Comparison of ENCODE assay signal across 35 mouse cellular contexts in the genomic region with DNA sequence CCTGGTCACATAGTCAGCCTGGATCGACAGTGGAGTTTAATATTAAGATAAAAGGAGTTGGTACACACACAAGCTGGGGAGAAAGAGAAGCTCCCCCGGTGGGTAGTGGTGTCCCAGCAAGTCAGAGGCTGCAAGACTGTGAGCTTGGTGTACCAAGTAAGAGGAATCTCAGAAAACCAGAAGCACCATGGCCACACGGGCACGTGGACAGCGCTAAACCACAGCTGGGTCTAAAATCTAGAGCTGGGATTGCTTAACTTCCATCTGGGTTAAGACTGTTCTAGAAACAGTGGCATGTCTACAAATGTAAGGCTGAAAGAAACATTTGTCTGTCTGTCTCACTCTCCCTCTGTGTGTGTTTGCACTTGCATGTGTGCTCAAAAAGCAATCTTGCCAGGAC. TPM values are rescaled to one million over a fixed set of nuclear protein-coding genes. Genes with fewer than 3 reads are reported as not detected.
DNase-seq lines count a peak whose midpoint lies in the region; ATAC-seq lines count a peak whose summit lies in the region.
"Had no signal": no experiment of that assay in that cellular context is flagged by ENCODE, and none has a peak within 500 bp of the region (broad histone marks: within the 10 kb centered on the region; RNA-seq: fewer than 3 reads in every experiment).

No protein-coding gene starts in this region.

- H3K4me1 ChIP-seq in heart, embryonic 11.5 days (ENCODE audit: control insufficient read depth, insufficient read depth, low read length): peaks cover 58% of the 10 kb centered on the region
- peaks cover 67% of the 10 kb centered on the region for H3K4me1 ChIP-seq in hindbrain, embryonic 12.5 days
- peaks cover 14% of the 10 kb centered on the region for H3K4me1 ChIP-seq in hindbrain, embryonic 16.5 days (ENCODE audit: control insufficient read depth, insufficient read depth, low read depth, low read length)
- peaks cover 91% of the 10 kb centered on the region for H3K4me1 ChIP-seq in midbrain, embryonic 10.5 days
- peaks cover 25% of the 10 kb centered on the region for H3K4me1 ChIP-seq in midbrain, embryonic 15.5 days

- H3K36me3 ChIP-seq in heart, embryonic 11.5 days (ENCODE audit: control insufficient read depth, insufficient read depth, low read length): no peaks in the 10 kb centered on the region
- no peaks in the 10 kb centered on the region for H3K36me3 ChIP-seq in hindbrain, embryonic 12.5 days
- H3K36me3 ChIP-seq in hindbrain, embryonic 16.5 days (ENCODE audit: control insufficient read depth, insufficient read depth, low read length): no peaks in the 10 kb centered on the region
- no peaks in the 10 kb centered on the region for H3K36me3 ChIP-seq in midbrain, embryonic 10.5 days
- H3K36me3 ChIP-seq in midbrain, embryonic 15.5 days (replicated peaks): no peaks in the 10 kb centered on the region
- H3K36me3 ChIP-seq: embryonic facial prominence, embryonic 10.5 days; embryonic facial prominence, embryonic 13.5 days; forebrain, embryonic 12.5 days; forebrain, embryonic 15.5 days; heart, embryonic 12.5 days; intestine, embryonic 15.5 days had no signal

- no peaks in the 10 kb centered on the region for H3K27me3 ChIP-seq in heart, embryonic 11.5 days (ENCODE audit: control insufficient read depth, insufficient read depth, low read length)
- no peaks in the 10 kb centered on the region for H3K27me3 ChIP-seq in hindbrain, embryonic 12.5 days
- H3K27me3 ChIP-seq in hindbrain, embryonic 16.5 days (replicated peaks; ENCODE audit: control insufficient read depth, insufficient read depth, low read length): no peaks in the 10 kb centered on the region
- peaks cover 13% of the 10 kb centered on the region for H3K27me3 ChIP-seq in midbrain, embryonic 10.5 days (ENCODE audit: low read depth, poor library complexity, severe bottlenecking)
- no peaks in the 10 kb centered on the region for H3K27me3 ChIP-seq in midbrain, embryonic 15.5 days (replicated peaks)
- H3K27me3 ChIP-seq: forebrain, embryonic 12.5 days; forebrain, embryonic 15.5 days; heart, embryonic 12.5 days; intestine, embryonic 15.5 days had no signal

- H3K9me3 ChIP-seq in heart, embryonic 11.5 days (replicated peaks; ENCODE audit: control insufficient read depth, low read length): no peaks in the 10 kb centered on the region
- no peaks in the 10 kb centered on the region for H3K9me3 ChIP-seq in hindbrain, embryonic 12.5 days (replicated peaks)
- no peaks in the 10 kb centered on the region for H3K9me3 ChIP-seq in hindbrain, embryonic 16.5 days (ENCODE audit: control insufficient read depth, low read length)
- H3K9me3 ChIP-seq in midbrain, embryonic 10.5 days (replicated peaks): no peaks in the 10 kb centered on the region
- H3K9me3 ChIP-seq in midbrain, embryonic 15.5 days: no peaks in the 10 kb centered on the region
- H3K9me3 ChIP-seq: embryonic facial prominence, embryonic 10.5 days; embryonic facial prominence, embryonic 13.5 days; forebrain, embryonic 12.5 days; forebrain, embryonic 15.5 days; heart, embryonic 12.5 days; intestine, embryonic 15.5 days had no signal

- peak overlapping the region; percentile 46; the same call in 1 of the 2 replicates for H3K27ac ChIP-seq in heart, embryonic 11.5 days (ENCODE audit: low read depth, low read length)
- 0 out of 2 replicates have a peak overlapping the region, but pooled peaks have one; percentile 79 for H3K27ac ChIP-seq in hindbrain, embryonic 12.5 days
- H3K27ac ChIP-seq in hindbrain, embryonic 16.5 days (ENCODE audit: low read depth, low read length): no peak overlapping the region
- peak overlapping the region; percentile 82; the same call in 1 of the 2 replicates for H3K27ac ChIP-seq in midbrain, embryonic 10.5 days (replicated peaks)
- H3K27ac ChIP-seq in midbrain, embryonic 15.5 days: no peak overlapping the region
- H3K27ac ChIP-seq: embryonic facial prominence, embryonic 13.5 days; forebrain, embryonic 12.5 days; forebrain, embryonic 15.5 days; heart, adult 2 months; intestine, embryonic 15.5 days had no signal

- no peak for DNase-seq in heart, postnatal 10 days
- no peak for DNase-seq in midbrain, embryonic 10.5 days (ENCODE audit: low spot score)
- no peak for DNase-seq in urinary bladder, postnatal 14 days (ENCODE audit: low spot score)
- DNase-seq: adrenal gland, adult 2 months; adrenal gland, postnatal 14 days; cerebellum, adult 11 months; cerebellum, adult 2 months; cerebellum, adult 9-11 months; cerebellum, postnatal 25 days; embryo, embryonic 11 days; gastrocnemius, postnatal 25 days; heart, adult 2 months; heart, postnatal 4 days; kidney, adult 11 months; kidney, adult 8-10 months had no signal

- ATAC-seq in heart, embryonic 11.5 days (replicated peaks; ENCODE audit: insufficient number of reproducible peaks, low FRiP score, low TSS enrichment): no peak
- no peak for ATAC-seq in hindbrain, embryonic 12.5 days (ENCODE audit: low FRiP score)
- ATAC-seq in hindbrain, embryonic 16.5 days: no peak
- no peak for ATAC-seq in midbrain, embryonic 15.5 days (replicated peaks)
- peak; percentile 61 for ATAC-seq in megakaryocyte progenitor cell, adult 5-6 weeks (replicated peaks; ENCODE audit: poor library complexity)
- ATAC-seq: CD4-positive, CD25-positive, alpha-beta regulatory T cell, adult 4 months; forebrain, embryonic 15.5 days; intestine, embryonic 15.5 days had no signal

- no peak overlapping the region for H3K4me3 ChIP-seq in heart, embryonic 11.5 days (ENCODE audit: low read depth, low read length)
- no peak overlapping the region for H3K4me3 ChIP-seq in hindbrain, embryonic 12.5 days
- H3K4me3 ChIP-seq in hindbrain, embryonic 16.5 days (ENCODE audit: low read length): no peak overlapping the region
- H3K4me3 ChIP-seq in midbrain, embryonic 10.5 days: no peak overlapping the region
- H3K4me3 ChIP-seq in midbrain, embryonic 15.5 days: no peak overlapping the region
- H3K4me3 ChIP-seq: embryonic facial prominence, embryonic 10.5 days; embryonic facial prominence, embryonic 13.5 days; erythroblast, embryonic 14.5 days; forebrain, embryonic 12.5 days; forebrain, embryonic 15.5 days; heart, adult 2 months; heart, embryonic 12.5 days; intestine, embryonic 15.5 days had no signal

- H3K9ac ChIP-seq in heart, embryonic 11.5 days (ENCODE audit: low read depth, low read length): no peak overlapping the region
- H3K9ac ChIP-seq in hindbrain, embryonic 12.5 days: no peak overlapping the region
- no peak overlapping the region for H3K9ac ChIP-seq in hindbrain, embryonic 16.5 days (ENCODE audit: low read depth, low read length)
- H3K9ac ChIP-seq in midbrain, embryonic 15.5 days: no peak overlapping the region
- H3K9ac ChIP-seq: embryonic facial prominence, embryonic 13.5 days; forebrain, embryonic 12.5 days; forebrain, embryonic 15.5 days; intestine, embryonic 15.5 days had no signal

- WGBS in heart, embryonic 11.5 days (ENCODE audit: insufficient replicate concordance): 75% methylated on average over 5 of the region's 5 CpGs
- WGBS in hindbrain, embryonic 12.5 days: 84% methylated on average over 5 of the region's 5 CpGs
- WGBS in hindbrain, embryonic 16.5 days: 90% methylated on average over 5 of the region's 5 CpGs
- 86% methylated on average over 5 of the region's 5 CpGs for WGBS in midbrain, embryonic 10.5 days
- WGBS in midbrain, embryonic 15.5 days: 93% methylated on average over 5 of the region's 5 CpGs

- intact Hi-C loops in heart, postnatal 10 days (cut with DNase I): no loop called here

- H3K4me2 ChIP-seq in heart, embryonic 11.5 days: no peak overlapping the region
- H3K4me2 ChIP-seq in hindbrain, embryonic 12.5 days (replicated peaks): no peak overlapping the region
- H3K4me2 ChIP-seq in hindbrain, embryonic 16.5 days (ENCODE audit: low read length): no peak overlapping the region
- no peak overlapping the region for H3K4me2 ChIP-seq in midbrain, embryonic 15.5 days
- H3K4me2 ChIP-seq: embryonic facial prominence, embryonic 13.5 days; forebrain, embryonic 12.5 days; forebrain, embryonic 15.5 days; heart, embryonic 12.5 days; intestine, embryonic 15.5 days had no signal

RNA-seq across cellular contexts. Expression of a gene that starts 21.5 kb away (rescaled TPM):
- polyA plus RNA-seq in heart, embryonic 11.5 days (2014; fragmentation: Nextera tagmentation; extraction: Ambion mirVana): not detected in 2 replicates
- not detected for total RNA-seq in heart, postnatal 10 days (2021)
- polyA plus RNA-seq in hindbrain, embryonic 12.5 days (2016; fragmentation: Nextera tagmentation; extraction: Ambion mirVana): 3.8 and 4.3 TPM in 2 replicates
- 0.13 TPM in 1 of 2 replicates, not detected in the other for polyA plus RNA-seq in hindbrain, embryonic 16.5 days (2015; fragmentation: Nextera tagmentation; extraction: Ambion mirVana)
- polyA plus RNA-seq in midbrain, embryonic 10.5 days (2016; fragmentation: Nextera tagmentation; extraction: Ambion mirVana): 4.7 and 6.0 TPM in 2 replicates
- 0.23 TPM in 2 replicates for polyA plus RNA-seq in midbrain, embryonic 15.5 days (2015; fragmentation: Nextera tagmentation; extraction: Ambion mirVana)
- total RNA-seq in megakaryocyte progenitor cell, adult 5-6 weeks (2015): not detected in 2 replicates
- total RNA-seq in megakaryocyte progenitor cell, adult 5-6 weeks (2017): not detected in 2 replicates
- total RNA-seq: adrenal gland, adult 2 months; adrenal gland, postnatal 14 days; adrenal gland, postnatal 4 days; gastrocnemius, adult 8-10 months; gastrocnemius, postnatal 25 days; heart, adult 2 months; heart, postnatal 4 days; MEL had no signal
- polyA plus RNA-seq: adrenal gland, adult 2 months; C2C12; CD4-positive, CD25-positive, alpha-beta regulatory T cell, adult 4 months; cortical plate, adult 2 months; erythroblast, embryonic 14.5 days; gonadal fat pad, adult 2 months; heart, adult 2 months; heart, embryonic 12.5 days; heart, embryonic 16.5 days; intestine, embryonic 15.5 days had no signal

Comparison
In these comparisons a context has a peak if more than half of its experiments do, and no peak if none do; other contexts are left out.
1. H3K27ac ChIP-seq: peak in heart, embryonic 11.5 days (single experiment), hindbrain, embryonic 12.5 days (single experiment) and midbrain, embryonic 10.5 days (single experiment); none in hindbrain, embryonic 16.5 days (single experiment) and midbrain, embryonic 15.5 days (single experiment).